Mouse (Mus musculus) activated CD4-positive, CD25-positive, alpha-beta regulatory T cell, adult 4 months (primary cell): Measurements from ENCODE around the gene Lta. TPM values are rescaled to one million over a fixed set of nuclear protein-coding genes. Genes with fewer than 3 reads are reported as not detected.

Experiments used
- ATAC-seq: one replicate; pipeline ENCODE4 v1.8.0; 2017
- polyA plus RNA-seq, 2 experiments: library from polyadenylated mRNA; unstranded; fragments of 100-300 nt; shearing (Covaris generic); gene quantifications; one replicate each; pipeline ENCODE4 v1.2.1; 2017

Lta gene
- polyA plus RNA-seq, 2 experiments from 2014 or later: 70.5 to 90.5 TPM

GRCm38 (mm10) chr17:35157254-35157653, 47.9 kb downstream of the Lta start:
- no peak for ATAC-seq

GRCm38 (mm10) chr17:35156461-35157200, 48.5 kb downstream of the Lta start:
- no peak for ATAC-seq

- ATAC-seq: no peak
These were observed 49.7 kb downstream of the Lta start for GRCm38 (mm10) chr17:35155451-35155850.

DNA sequence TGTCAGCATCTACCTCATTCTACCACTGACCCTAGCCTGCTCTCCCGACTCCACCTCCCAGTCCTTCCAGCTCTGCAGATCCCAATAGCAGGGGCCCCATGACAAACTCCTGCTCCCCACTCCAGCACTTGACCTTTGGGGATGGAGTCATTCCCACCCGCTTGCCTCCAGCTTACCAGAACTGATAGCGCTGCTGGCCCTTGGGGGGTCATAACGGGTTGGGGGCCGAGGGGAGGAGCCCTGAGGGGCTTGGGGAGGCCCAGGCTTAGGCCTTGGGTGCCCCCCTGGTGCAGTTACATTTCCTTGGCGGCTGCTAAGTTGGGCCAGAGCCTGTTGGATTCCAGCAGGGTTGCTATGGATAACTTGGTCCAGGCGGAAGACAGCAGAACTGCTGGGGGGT, 50.5 kb downstream of the Lta start:
- ATAC-seq: no peak

GRCm38 (mm10) chr17:35153931-35154330, 51.2 kb downstream of the Lta start:
- no peak for ATAC-seq

Other genes with a start within 250 kb of the Lta start
- 1 to 10 TPM in 1 of 2 experiments, not detected in 1; 7.0 TPM for gene Hspa1b, start 246.1 kb downstream of the Lta start, polyA plus RNA-seq
- not detected for gene Gm20481, start 235.4 kb downstream of the Lta start, polyA plus RNA-seq
- gene Hspa1a, start 233.2 kb downstream of the Lta start, polyA plus RNA-seq: 1 to 10 TPM in 1 of 2 experiments, under 1 TPM in 1; 0.17 to 5.1 TPM
- under 1 TPM in 1 of 2 experiments, not detected in 1; 0.46 TPM for gene Hspa1l, start 232.6 kb downstream of the Lta start, polyA plus RNA-seq
- gene Lsm2, start 223.5 kb downstream of the Lta start, polyA plus RNA-seq: 10 to 100 TPM; 45.5 to 61.3 TPM
- gene Vars, start 204.4 kb downstream of the Lta start, polyA plus RNA-seq: 10 to 100 TPM; 28.5 to 29.1 TPM
- under 1 TPM; 0.11 to 0.12 TPM for gene Vwa7, start 188.8 kb downstream of the Lta start, polyA plus RNA-seq
- 1 to 10 TPM; 1.8 to 2.1 TPM for gene Sapcd1, start 177.3 kb downstream of the Lta start, polyA plus RNA-seq
- 1 to 10 TPM; 1.3 to 1.6 TPM for gene Msh5, start 158.6 kb downstream of the Lta start, polyA plus RNA-seq
- gene Clic1, start 155.4 kb downstream of the Lta start, polyA plus RNA-seq: 100 to 1,000 TPM; 464 to 670 TPM
- gene Ddah2, start 146.3 kb downstream of the Lta start, polyA plus RNA-seq: 1 to 10 TPM in 1 of 2 experiments, under 1 TPM in 1; 0.36 to 1.8 TPM
- not detected for gene Ly6g6c, start 140.0 kb downstream of the Lta start, polyA plus RNA-seq
- not detected for gene Mpig6b, start 139.2 kb downstream of the Lta start, polyA plus RNA-seq
- gene Ly6g6e, start 128.4 kb downstream of the Lta start, polyA plus RNA-seq: not detected
- not detected for gene Ly6g6d, start 127.3 kb downstream of the Lta start, polyA plus RNA-seq
- under 1 TPM in 1 of 2 experiments, not detected in 1; 0.29 TPM for gene Ly6g6f, start 119.7 kb downstream of the Lta start, polyA plus RNA-seq
- gene Abhd16a, start 116.1 kb downstream of the Lta start, polyA plus RNA-seq: 10 to 100 TPM; 18.7 to 20.6 TPM
- not detected for gene Ly6g5c, start 97.1 kb downstream of the Lta start, polyA plus RNA-seq
- gene Ly6g5b, start 89.9 kb downstream of the Lta start, polyA plus RNA-seq: 1 to 10 TPM; 1.9 to 2.4 TPM
- 10 to 100 TPM; 60.4 to 70.2 TPM for gene Gpank1, start 83.9 kb downstream of the Lta start, polyA plus RNA-seq
- gene Csnk2b, start 83.3 kb downstream of the Lta start, polyA plus RNA-seq: 100 to 1,000 TPM; 274 to 355 TPM
- gene D17H6S53E, start 79.0 kb downstream of the Lta start, polyA plus RNA-seq: 10 to 100 TPM; 22.6 to 26.3 TPM
- gene Apom, start 73.3 kb downstream of the Lta start, polyA plus RNA-seq: not detected
- gene Bag6, start 70.2 kb downstream of the Lta start, polyA plus RNA-seq: 10 to 100 TPM; 26.2 to 34.1 TPM
- gene Prrc2a, start 40.5 kb downstream of the Lta start, polyA plus RNA-seq: 10 to 100 TPM; 38.8 to 78.9 TPM
- 1 to 10 TPM in 1 of 2 experiments, under 1 TPM in 1; 0.91 to 1.9 TPM for gene Aif1, start 29.3 kb downstream of the Lta start, polyA plus RNA-seq
- 10 to 100 TPM in 1 of 2 experiments, 1 to 10 TPM in 1; 5.4 to 13.4 TPM for gene Lst1, start 16.9 kb downstream of the Lta start, polyA plus RNA-seq
- 100 to 1,000 TPM; 134 to 383 TPM for gene Ltb, start 10.9 kb downstream of the Lta start, polyA plus RNA-seq
- gene Tnf, start 3.3 kb downstream of the Lta start, polyA plus RNA-seq: 10 to 100 TPM; 21.5 to 21.6 TPM
- gene Gm16181, start 15.5 kb upstream of the Lta start, polyA plus RNA-seq: 1 to 10 TPM in 1 of 2 experiments, not detected in 1; 1.8 TPM
- 1 to 10 TPM; 2.3 to 4.0 TPM for gene Atp6v1g2, start 28.3 kb upstream of the Lta start, polyA plus RNA-seq
- gene Nfkbil1, start 30.4 kb upstream of the Lta start, polyA plus RNA-seq: 1 to 10 TPM; 3.4 to 4.4 TPM
- gene Ddx39b, start 36.4 kb upstream of the Lta start, polyA plus RNA-seq: 100 to 1,000 TPM; 200 to 247 TPM
- gene H2-D1, start 57.4 kb upstream of the Lta start, polyA plus RNA-seq: 1,000 to 10,000 TPM; 3,460 to 4,099 TPM
- not detected for gene H2-Q1, start 115.1 kb upstream of the Lta start, polyA plus RNA-seq
- 1 to 10 TPM; 7.5 to 8.8 TPM for gene H2-Q2, start 136.9 kb upstream of the Lta start, polyA plus RNA-seq
- gene H2-Q4, start 174.3 kb upstream of the Lta start, polyA plus RNA-seq: 10 to 100 TPM; 12.1 to 12.7 TPM
- gene H2-Q6, start 219.5 kb upstream of the Lta start, polyA plus RNA-seq: 100 to 1,000 TPM; 450 to 531 TPM
- 1,000 to 10,000 TPM; 1,012 to 1,237 TPM for gene H2-Q7, start 233.8 kb upstream of the Lta start, polyA plus RNA-seq